Mouse (Mus musculus) gastrocnemius, postnatal 10 days (tissue): ENCODE results near the gene Olfr1270. TPM values are rescaled to one million over a fixed set of nuclear protein-coding genes. Genes with fewer than 3 reads are reported as not detected.
"Not testable (repeated sequence)": the region's sequence is repeated elsewhere in the genome, so short reads cannot be mapped to it uniquely, and the experiment has no call there.

ENCODE experiments used
- DNase-seq: peaks from one replicate; pipeline ENCODE4 v3.0.0; 2021; ENCODE audit warnings: mixed read lengths
- long read RNA-seq, 2 experiments: library from polyadenylated mRNA; stranded (forward); transcript quantifications; one replicate each; pipeline ENCODE4 v2.0.0; 2021
- total RNA-seq, 2 experiments: library from RNA; stranded (reverse); gene quantifications; 2 replicates each; pipeline ENCODE4 v1.2.3; 2021

The Olfr1270 gene
- total RNA-seq, result not detected
- long read RNA-seq, experiment 1, result 0 reads
- long read RNA-seq, experiment 2, result 0 reads

- no peak for DNase-seq
Measured at GRCm38 (mm10) chr2:90152991-90153390, at the start of gene Olfr1270. Olfr1270 (minus strand) TSS chr2:90153091.

GRCm38 (mm10) chr2:90199606-90200005, 46.7 kb upstream of the Olfr1270 start:
- not testable (repeated sequence) for DNase-seq

- DNase-seq, result not testable (repeated sequence)
Measured at GRCm38 (mm10) chr2:90195285-90195684, 42.4 kb upstream of the Olfr1270 start.

GRCm38 (mm10) chr2:90194750-90195149, 41.9 kb upstream of the Olfr1270 start:
- DNase-seq, result not testable (repeated sequence)

GRCm38 (mm10) chr2:90187082-90187481, 34.2 kb upstream of the Olfr1270 start:
- not testable (repeated sequence) for DNase-seq

GRCm38 (mm10) chr2:90186082-90186481, 33.2 kb upstream of the Olfr1270 start:
- not testable (repeated sequence) for DNase-seq

- no peak for DNase-seq
Measured at GRCm38 (mm10) chr2:90153916-90154315, 1.0 kb upstream of the Olfr1270 start.

- no peak for DNase-seq
Measured at GRCm38 (mm10) chr2:90142196-90142595, 10.7 kb downstream of the Olfr1270 start, which contains the start of gene Olfr32. Olfr32 (minus strand) TSS chr2:90142296.

- DNase-seq, result no peak
Measured at GRCm38 (mm10) chr2:90121312-90121711, 31.6 kb downstream of the Olfr1270 start, which contains the start of gene Olfr1269. Olfr1269 (minus strand) TSS chr2:90121412.

Other genes with a start within 250 kb of the Olfr1270 start
- not detected for gene Olfr1258, start 225.8 kb downstream of the Olfr1270 start, total RNA-seq
- not detected for gene Olfr1259, start 204.4 kb downstream of the Olfr1270 start, total RNA-seq
- not detected for gene Olfr1260, start 178.8 kb downstream of the Olfr1270 start, total RNA-seq
- not detected for gene Olfr1261, start 161.9 kb downstream of the Olfr1270 start, total RNA-seq
- gene Olfr1262, start 152.9 kb downstream of the Olfr1270 start, total RNA-seq, result not detected
- not detected for gene Olfr1263, start 141.0 kb downstream of the Olfr1270 start, total RNA-seq
- gene Olfr1264, start 127.5 kb downstream of the Olfr1270 start, total RNA-seq, result not detected
- gene Olfr1265, start 117.8 kb downstream of the Olfr1270 start, total RNA-seq, result not detected
- gene Olfr140, start 89.5 kb downstream of the Olfr1270 start, total RNA-seq, result not detected
- gene Olfr1269, start 31.7 kb downstream of the Olfr1270 start, total RNA-seq, result not detected
- not detected for gene Olfr32, start 10.8 kb downstream of the Olfr1270 start, total RNA-seq
- gene Olfr1506, start 71.4 kb upstream of the Olfr1270 start, total RNA-seq, result not detected
- gene Olfr142, start 104.5 kb upstream of the Olfr1270 start, total RNA-seq, result not detected
- gene Olfr1271, start 117.9 kb upstream of the Olfr1270 start, total RNA-seq, result not detected
- gene Olfr1272, start 139.8 kb upstream of the Olfr1270 start, total RNA-seq, result not detected
- gene Gm13769, start 169.1 kb upstream of the Olfr1270 start, total RNA-seq, result not detected
- not detected for gene Olfr1274-ps, start 245.6 kb upstream of the Olfr1270 start, total RNA-seq